Mouse (Mus musculus) liver, adult 2 months (tissue): ENCODE measurements at regions not wholly inside any gene's neighbourhood (a gene's known extent, or its start where the extent isn't known, plus 50 kb on each side); places are given as distances from the start of the nearest gene placed in this dataset.
A peak's percentile ranks its signal among the peaks of the same experiment; 100 is the strongest.

Source experiments
- DNase-seq: peaks from one replicate; pipeline ENCODE4 v3.0.0-alpha.2; 2011; ENCODE audit warnings: low read depth, low spot score; ENCODE audit errors: extremely low read depth
- H3K27ac ChIP-seq: fragments of 200-500 bp; replicated peaks from 2 replicates; pipeline ENCODE4 v1.5.1; 2012; ENCODE audit warnings: low read depth, mild to moderate bottlenecking, control low read depth, inconsistent platforms, low read length; ENCODE audit not compliant: insufficient read depth
- H3K27me3 ChIP-seq: fragments of 200-500 bp; 2 replicates; pipeline ENCODE4 v1.6.1; 2012; ENCODE audit warnings: mild to moderate bottlenecking, moderate library complexity, low read length, inconsistent platforms; ENCODE audit not compliant: control insufficient read depth, insufficient read depth
- H3K36me3 ChIP-seq: fragments of 200-500 bp; 2 replicates; pipeline ENCODE4 v1.6.1; 2012; ENCODE audit warnings: low read length, inconsistent platforms; ENCODE audit not compliant: control insufficient read depth, insufficient read depth
- H3K4me1 ChIP-seq: fragments of 200-500 bp; 2 replicates; pipeline ENCODE4 v1.6.1; 2011; ENCODE audit warnings: low read length; ENCODE audit not compliant: control insufficient read depth, insufficient read depth
- H3K4me3 ChIP-seq: fragments of 200-500 bp; 2 replicates; pipeline ENCODE4 v1.5.1; 2011; ENCODE audit warnings: low read depth, mild to moderate bottlenecking, control low read depth, low read length, moderate library complexity; ENCODE audit not compliant: insufficient read depth
- H3K79me2 ChIP-seq: fragments of 200-500 bp; 2 replicates; pipeline ENCODE4 v1.6.1; 2012; ENCODE audit warnings: inconsistent platforms, mild to moderate bottlenecking, low read length, moderate library complexity; ENCODE audit not compliant: control insufficient read depth, insufficient read depth
- H3K9ac ChIP-seq: fragments of 200-500 bp; 2 replicates; pipeline ENCODE4 v1.6.1; 2012; ENCODE audit warnings: low read depth, mild to moderate bottlenecking, control low read depth, inconsistent platforms, low read length
- CTCF ChIP-seq: fragments of 200-500 bp; IDR thresholded peaks from 2 replicates; pipeline ENCODE4 v1.5.1; 2011; ENCODE audit warnings: low read depth, low read length, control low read depth
- POLR2A ChIP-seq: fragments of 200-500 bp; IDR thresholded peaks from 2 replicates; pipeline ENCODE4 v1.6.1; 2011; ENCODE audit warnings: low read length, control low read depth; ENCODE audit not compliant: insufficient read depth; ENCODE audit errors: extremely low read depth
- WGBS: fragments of 180-500 bp; shearing (Covaris S2); methylation state at CpG from one replicate; pipeline ENCODE4 v1.1.7; 2018; 5-methylcytosine and 5-hydroxymethylcytosine counted together

DNA sequence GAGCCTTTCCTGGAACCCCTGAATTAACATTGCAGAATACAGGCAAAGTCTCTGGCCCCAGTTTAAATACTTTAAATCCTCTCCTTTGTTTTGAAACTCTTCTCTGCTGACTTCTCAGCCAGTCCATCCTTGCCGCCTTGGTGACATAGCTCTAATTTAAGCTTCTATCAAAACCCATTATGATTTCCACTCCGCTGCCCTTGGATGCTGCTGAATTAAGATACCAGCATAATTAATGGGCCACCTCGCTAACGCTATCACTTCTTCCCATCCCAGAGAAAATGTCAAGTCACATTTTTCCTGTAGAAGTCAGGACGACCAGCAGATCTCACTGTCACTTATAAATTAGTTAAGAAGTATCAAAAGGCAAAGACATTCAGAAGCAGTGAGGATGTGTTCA is 556.1 kb upstream of the Jmjd1c start:
- no peak overlapping the region for H3K9ac ChIP-seq
- WGBS = 88% methylated on average over 5 of the region's 5 CpGs
- TF ChIP-seq CTCF (no peak), POLR2A (no peak)

DNA sequence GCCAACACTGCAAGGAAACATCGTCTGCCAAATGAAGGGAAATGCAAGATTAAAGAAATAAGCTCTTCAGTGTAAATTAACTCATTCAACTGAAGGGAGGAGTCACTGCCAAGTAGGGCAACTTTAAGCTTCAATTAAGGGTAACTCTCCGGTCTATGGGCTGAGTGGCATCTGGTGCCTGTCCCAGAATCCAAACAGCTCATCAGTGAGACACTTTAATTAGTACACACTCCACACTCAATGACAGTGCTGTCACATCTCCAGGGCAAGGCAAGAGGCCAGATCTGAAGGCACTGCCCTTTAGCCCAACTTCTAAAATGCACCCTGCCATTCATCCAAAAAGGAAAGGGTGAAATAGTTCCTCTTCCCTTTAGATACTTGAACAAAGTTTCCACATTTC is 549.3 kb upstream of the Jmjd1c start:
- Histone ChIP-seq H3K9ac (no peak overlapping the region), H3K27me3 (no peaks in the 10 kb centered on the region), H3K79me2 (no peaks in the 10 kb centered on the region), H3K27ac (no peak overlapping the region), H3K4me1 (no peaks in the 10 kb centered on the region), H3K4me3 (no peak overlapping the region), H3K36me3 (no peaks in the 10 kb centered on the region)
- peak; percentile 6 for DNase-seq
- 74% methylated on average over 2 of the region's 2 CpGs for WGBS
- TF ChIP-seq CTCF (no peak), POLR2A (no peak)

More for the DNA sequence above, 556.1 kb upstream of the Jmjd1c start:
- Histone ChIP-seq H3K36me3 (no peaks in the 10 kb centered on the region), H3K27me3 (no peaks in the 10 kb centered on the region), H3K79me2 (no peaks in the 10 kb centered on the region), H3K4me1 (no peaks in the 10 kb centered on the region), H3K27ac (no peak overlapping the region), H3K4me3 (no peak overlapping the region)
- DNase-seq = no peak

DNA sequence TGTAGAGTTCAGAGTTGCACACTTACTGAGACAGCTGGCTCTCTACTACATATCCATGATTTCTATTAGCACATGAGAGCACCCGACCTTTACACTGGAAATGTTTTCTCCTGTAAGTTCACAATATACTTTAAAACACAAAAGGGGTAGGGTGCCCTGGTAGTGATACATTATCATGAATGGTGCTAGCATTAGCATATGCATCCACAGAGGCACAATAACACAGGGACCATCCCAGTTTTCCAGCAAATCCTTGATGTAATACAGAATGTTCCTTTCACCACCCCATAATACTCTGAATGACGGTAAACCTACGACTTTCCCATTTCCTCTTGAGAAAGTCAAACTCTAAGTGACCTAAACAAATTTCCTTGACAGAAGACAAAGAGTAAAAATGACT is 548.3 kb upstream of the Jmjd1c start:
- Histone ChIP-seq H3K79me2 (no peaks in the 10 kb centered on the region), H3K4me1 (no peaks in the 10 kb centered on the region), H3K9ac (no peak overlapping the region), H3K27ac (no peak overlapping the region), H3K4me3 (no peak overlapping the region), H3K27me3 (no peaks in the 10 kb centered on the region), H3K36me3 (no peaks in the 10 kb centered on the region)
- WGBS = 62% methylated on average over 3 of the region's 3 CpGs
- no peak for TF ChIP-seq CTCF
- no peak for TF ChIP-seq POLR2A
- no peak for DNase-seq

GRCm38 (mm10) chr10:66548073-66548472 is 547.9 kb upstream of the Jmjd1c start:
- WGBS = 88% methylated on average over 4 of the region's 4 CpGs
- Histone ChIP-seq H3K27ac (no peak overlapping the region), H3K79me2 (no peaks in the 10 kb centered on the region), H3K4me3 (no peak overlapping the region), H3K9ac (no peak overlapping the region), H3K36me3 (no peaks in the 10 kb centered on the region), H3K4me1 (no peaks in the 10 kb centered on the region), H3K27me3 (no peaks in the 10 kb centered on the region)
- TF ChIP-seq POLR2A (no peak), CTCF (no peak)
- DNase-seq = no peak

- peak; percentile 21 for DNase-seq
- no peaks in the 10 kb centered on the region for H3K79me2 ChIP-seq
- no peak overlapping the region for H3K9ac ChIP-seq
- no peaks in the 10 kb centered on the region for H3K27me3 ChIP-seq
- H3K36me3 ChIP-seq = no peaks in the 10 kb centered on the region
- H3K4me1 ChIP-seq = no peaks in the 10 kb centered on the region
- TF ChIP-seq CTCF = no peak
- TF ChIP-seq POLR2A = no peak
- no peak overlapping the region for H3K27ac ChIP-seq
- no peak overlapping the region for H3K4me3 ChIP-seq
- 74% methylated on average over 3 of the region's 3 CpGs for WGBS
Measured at GRCm38 (mm10) chr10:66552919-66553318, 543.0 kb upstream of the Jmjd1c start.

DNA sequence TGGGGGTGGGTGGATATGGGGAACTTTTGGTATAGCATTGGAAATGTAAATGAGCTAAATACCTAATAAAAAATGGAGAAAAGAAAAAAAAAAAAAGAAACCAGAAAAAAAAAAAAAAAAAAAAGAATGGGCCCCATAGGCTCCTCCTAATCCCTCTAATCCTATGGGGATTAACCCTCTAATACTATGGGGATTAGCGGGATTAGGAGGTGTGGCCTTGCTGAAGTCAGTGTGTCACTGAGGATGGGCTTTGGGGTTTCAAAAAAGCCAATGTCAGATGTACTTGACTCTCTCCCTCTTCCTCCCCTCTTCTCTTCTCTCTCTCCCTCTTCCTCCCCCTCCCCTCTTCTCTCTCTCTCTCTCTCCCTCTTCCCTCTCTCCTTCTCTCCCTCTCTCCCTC is 541.7 kb upstream of the Jmjd1c start:
- no peaks in the 10 kb centered on the region for H3K27me3 ChIP-seq
- no peak for DNase-seq
- no peaks in the 10 kb centered on the region for H3K4me1 ChIP-seq
- no peaks in the 10 kb centered on the region for H3K36me3 ChIP-seq
- WGBS = 63% methylated on average over 1 of the region's 1 CpGs
- H3K9ac ChIP-seq = no peak overlapping the region
- no peak overlapping the region for H3K4me3 ChIP-seq
- H3K79me2 ChIP-seq = no peaks in the 10 kb centered on the region
- H3K27ac ChIP-seq = no peak overlapping the region
- TF ChIP-seq POLR2A (no peak), CTCF (no peak)
